Mouse (Mus musculus) brain, embryonic 14.5 days (tissue): ENCODE measurements around the gene Cdkn2d. TPM values are rescaled to one million over a fixed set of nuclear protein-coding genes. Genes with fewer than 3 reads are reported as not detected.
"Not testable (repeated sequence)": the region's sequence is repeated elsewhere in the genome, so short reads cannot be mapped to it uniquely, and the experiment has no call there.

Experiments used
- DNase-seq: peaks from one replicate; pipeline ENCODE4 v3.0.0-alpha.2; 2011; ENCODE audit warnings: low read depth
- CTCF ChIP-seq: fragments of 200-500 bp; IDR thresholded peaks from 2 replicates; pipeline ENCODE4 v1.5.1; 2012; ENCODE audit warnings: inconsistent platforms, mild to moderate bottlenecking, moderate library complexity, borderline replicate concordance; ENCODE audit not compliant: insufficient read depth, insufficient read length; ENCODE audit errors: extremely low read depth
- POLR2A ChIP-seq: fragments of 200-500 bp; IDR thresholded peaks from 2 replicates; pipeline ENCODE4 v1.6.1; 2012; ENCODE audit warnings: mild to moderate bottlenecking, inconsistent platforms, borderline replicate concordance; ENCODE audit not compliant: poor library complexity, insufficient read depth, insufficient read length, severe bottlenecking; ENCODE audit errors: extremely low read depth
- polyA plus RNA-seq: library from polyadenylated mRNA; depleted of rRNA; stranded (reverse); fragments of >200 nt; gene quantifications from 2 replicates; pipeline ENCODE4 v1.2.3, GENCODE M21; 2012

Cdkn2d gene
- polyA plus RNA-seq, 1 experiment = 70.4 TPM

- TF ChIP-seq CTCF (no peak), POLR2A (no peak)
- no peak for DNase-seq
Measured at GRCm38 (mm10) chr9:21286753-21287152, 4.5 kb downstream of the Cdkn2d start.

- DNase-seq = no peak
- TF ChIP-seq CTCF = no peak
- no peak for TF ChIP-seq POLR2A
Measured at GRCm38 (mm10) chr9:21283994-21284393, 7.2 kb downstream of the Cdkn2d start.

- TF ChIP-seq CTCF (no peak), POLR2A (no peak)
- DNase-seq = no peak
Measured at GRCm38 (mm10) chr9:21283591-21283990, 7.6 kb downstream of the Cdkn2d start.

GRCm38 (mm10) chr9:21277776-21278175 lies 13.4 kb downstream of the Cdkn2d start:
- TF ChIP-seq POLR2A (no peak), CTCF (no peak)
- DNase-seq = no peak

DNA sequence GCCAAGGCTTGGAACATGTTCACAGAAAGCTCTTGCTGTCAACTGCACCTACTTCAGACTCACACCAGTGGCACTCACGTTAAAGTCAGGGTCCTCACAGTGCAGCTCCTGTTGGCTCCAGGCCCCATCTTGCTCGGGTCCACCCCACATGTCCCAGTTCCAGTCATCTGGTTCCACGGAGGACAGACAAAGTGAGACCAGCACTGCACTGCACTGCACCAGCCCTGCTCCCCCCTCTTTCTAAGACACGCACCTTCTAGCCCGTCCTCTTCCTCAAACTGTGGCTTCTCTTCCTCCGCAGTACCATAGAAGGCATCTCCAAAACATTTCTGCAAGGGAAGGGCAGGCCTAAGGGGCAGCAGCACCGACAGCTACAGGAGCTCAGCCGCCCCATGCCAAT lies 14.9 kb downstream of the Cdkn2d start:
- no peak for DNase-seq
- no peak for TF ChIP-seq POLR2A
- no peak for TF ChIP-seq CTCF

GRCm38 (mm10) chr9:21275727-21276126 lies 15.5 kb downstream of the Cdkn2d start:
- no peak for DNase-seq
- no peak for TF ChIP-seq POLR2A
- TF ChIP-seq CTCF = no peak

DNA sequence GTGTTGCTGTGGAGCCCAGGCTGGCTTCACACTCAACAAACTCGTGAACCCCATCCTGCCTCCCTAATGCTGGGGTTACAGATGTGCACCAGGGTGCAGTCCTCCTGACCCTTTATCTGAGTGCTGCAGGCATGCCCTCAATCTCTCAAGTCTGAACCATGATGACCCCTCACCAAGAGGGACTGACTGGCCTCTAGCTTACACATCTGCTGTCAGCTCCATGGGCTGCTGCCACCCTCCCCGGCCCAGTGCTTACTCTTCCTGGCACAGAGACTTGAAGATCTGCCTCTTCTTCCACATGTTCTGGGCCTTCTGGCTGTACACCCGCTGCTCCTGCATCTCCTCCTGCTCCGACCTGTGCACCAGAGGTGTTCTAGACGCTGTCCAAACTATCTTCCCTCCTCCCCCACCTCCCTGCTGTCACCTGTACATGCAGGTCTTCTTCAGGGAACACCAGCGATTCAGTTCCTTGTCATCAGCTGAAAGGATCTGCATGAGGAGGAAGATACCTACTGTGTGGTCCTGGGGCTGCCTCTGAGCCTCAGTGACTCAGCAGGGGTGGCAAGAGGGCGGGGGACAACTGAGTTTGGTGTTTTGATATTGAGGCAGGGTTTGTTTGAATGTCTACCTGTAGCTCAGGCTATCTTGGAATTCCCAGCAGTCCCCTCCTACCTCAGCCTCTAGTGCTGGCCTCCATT lies 16.0 kb downstream of the Cdkn2d start:
- TF ChIP-seq CTCF (no peak), POLR2A (no peak)
- no peak for DNase-seq

GRCm38 (mm10) chr9:21274336-21274735 lies 16.9 kb downstream of the Cdkn2d start:
- TF ChIP-seq POLR2A (no peak), CTCF (no peak)
- DNase-seq = no peak

- DNase-seq = no peak
- TF ChIP-seq POLR2A (no peak), CTCF (no peak)
Measured at GRCm38 (mm10) chr9:21273520-21274228, 17.5 kb downstream of the Cdkn2d start.

DNA sequence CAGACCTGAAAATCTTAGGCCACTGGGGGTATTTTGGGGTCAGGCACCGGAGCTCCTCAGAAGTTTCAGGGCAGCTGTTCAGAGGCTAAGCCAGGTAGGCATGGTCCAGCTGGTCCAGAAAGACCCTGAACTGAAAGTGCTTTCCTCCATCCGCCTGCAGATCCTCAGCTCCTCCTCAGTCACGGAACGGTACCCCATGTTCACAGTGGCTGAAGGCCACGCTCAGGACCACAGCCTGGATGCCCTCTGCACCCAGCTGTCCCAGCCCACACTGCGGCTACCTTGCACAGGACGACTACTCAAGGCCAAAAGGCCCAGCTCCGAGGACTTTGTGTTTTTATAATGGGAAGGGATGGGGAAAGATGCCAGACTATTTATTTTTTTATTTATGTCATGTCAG lies 18.1 kb downstream of the Cdkn2d start:
- no peak for DNase-seq
- no peak for TF ChIP-seq POLR2A
- no peak for TF ChIP-seq CTCF

GRCm38 (mm10) chr9:21272391-21272790 lies 18.8 kb downstream of the Cdkn2d start:
- TF ChIP-seq CTCF = no peak
- no peak for TF ChIP-seq POLR2A
- DNase-seq = no peak

- DNase-seq = not testable (repeated sequence)
Measured at GRCm38 (mm10) chr9:21269590-21269989, 21.6 kb downstream of the Cdkn2d start.

GRCm38 (mm10) chr9:21268305-21268704 lies 22.9 kb downstream of the Cdkn2d start:
- no peak for DNase-seq
- TF ChIP-seq POLR2A (no peak), CTCF (no peak)
